In genomic region chr2:35446300-35446699, GRCm38 (mm10) we compare ENCODE assay signal across 11 mouse cellular contexts. TPM values are rescaled to one million over a fixed set of nuclear protein-coding genes. Genes with fewer than 3 reads are reported as not detected.
DNase-seq lines count a peak whose midpoint lies in the region; TF ChIP-seq lines count a peak whose summit lies in the region.
"Had no signal": no experiment of that assay in that cellular context is flagged by ENCODE, and none has a peak within 500 bp of the region (broad histone marks: within the 10 kb centered on the region; RNA-seq: fewer than 3 reads in every experiment).

No protein-coding gene starts in this region.

- H3K27me3 ChIP-seq in kidney, adult 2 months (replicated peaks; ENCODE audit: control insufficient read depth, insufficient read depth, low read length), result no peaks in the 10 kb centered on the region
- H3K27me3 ChIP-seq: neural tube, embryonic 12.5 days had no signal

- peak overlapping the region; percentile 82 for H3K27ac ChIP-seq in kidney, adult 2 months (ENCODE audit: insufficient read depth, low read depth, low read length)
- H3K27ac ChIP-seq: neural tube, embryonic 12.5 days had no signal

- H3K4me3 ChIP-seq in kidney, adult 2 months (ENCODE audit: insufficient read depth, low read depth, low read length), result no peak overlapping the region
- H3K4me3 ChIP-seq: neural tube, embryonic 12.5 days had no signal

- H3K36me3 ChIP-seq in kidney, adult 2 months (ENCODE audit: control insufficient read depth, insufficient read depth, low read length), result no peaks in the 10 kb centered on the region
- H3K36me3 ChIP-seq: neural tube, embryonic 12.5 days had no signal

- TF ChIP-seq CTCF in kidney, adult 2 months (conservative IDR thresholded peaks at IDR 0.05; ENCODE audit: insufficient read depth, insufficient read length, low read depth, low read length), result no peak

- 0 out of 2 replicates have a peak, but pooled peaks cover 3% of the 10 kb centered on the region for H3K4me1 ChIP-seq in kidney, adult 2 months (ENCODE audit: control insufficient read depth, insufficient read depth, low read length)

- TF ChIP-seq POLR2A in kidney, adult 2 months (IDR thresholded peaks at IDR 0.05; ENCODE audit: low read depth, low read length), result no peak

- WGBS in kidney, adult 2 months, result 70% methylated on average over 5 of the region's 5 CpGs

- DNase-seq in kidney, adult 2 months, result no peak
- no peak for DNase-seq in kidney, adult 11 months
- peak; percentile 41 for DNase-seq in thymus, postnatal 25 days
- DNase-seq in thymus, postnatal 0 days (ENCODE audit: low spot score), result no peak
- DNase-seq in kidney, postnatal 10 days, result peak; percentile 62
- no peak for DNase-seq in c-Kit-positive CD71-positive TER-119-positive erythroid progenitor cells, embryonic 14.5 days (ENCODE audit: low spot score)
- DNase-seq in frontal cortex, adult 2 months (ENCODE audit: extremely low spot score in 1 of 2, low spot score in 1 of 2), result no peak
- DNase-seq in adipocyte (ENCODE audit: low spot score), result no peak
- DNase-seq: gastrocnemius, postnatal 10 days had no signal

RNA-seq across cellular contexts. Expression of gene Ggta1, which starts 16.7 kb away (rescaled TPM):
- 4.6 and 6.1 TPM in 2 replicates for polyA plus RNA-seq in kidney, adult 2 months (2012; rRNA removed)
- polyA plus RNA-seq in thymus, postnatal 0 days (2015; fragmentation: Nextera tagmentation; extraction: Ambion mirVana), result 26.2 and 27.3 TPM in 2 replicates
- 3.8 TPM in 2 replicates for polyA plus RNA-seq in frontal cortex, adult 2 months (2012; rRNA removed)

RNA-seq across cellular contexts. Expression of gene 4930402F06Rik, which starts 49.3 kb away (rescaled TPM):
- polyA plus RNA-seq in kidney, adult 2 months (2012; rRNA removed), result not detected in 2 replicates
- not detected in 2 replicates for polyA plus RNA-seq in thymus, postnatal 0 days (2015; fragmentation: Nextera tagmentation; extraction: Ambion mirVana)
- not detected in 2 replicates for polyA plus RNA-seq in frontal cortex, adult 2 months (2012; rRNA removed)
- polyA plus RNA-seq: embryonic facial prominence, embryonic 11.5 days; neural tube, embryonic 12.5 days had no signal

Comparison
In these comparisons a context has a peak if more than half of its experiments do, and no peak if none do; other contexts are left out.
1. DNase-seq: peak in thymus, postnatal 25 days (single experiment) and kidney, postnatal 10 days (single experiment); none in kidney, adult 2 months (single experiment), kidney, adult 11 months (single experiment), thymus, postnatal 0 days (single experiment), c-Kit-positive CD71-positive TER-119-positive erythroid progenitor cells, embryonic 14.5 days (single experiment), frontal cortex, adult 2 months (0 of 2) and adipocyte (single experiment).